Mouse (Mus musculus) stomach, postnatal 0 days (tissue): ENCODE data around the gene Fads2. TPM values are rescaled to one million over a fixed set of nuclear protein-coding genes. Genes with fewer than 3 reads are reported as not detected.

Source experiments
- ATAC-seq: fragments of 200-750 bp; cut with Nextera tagmentation; 2 replicates; pipeline ENCODE4 v1.8.0; 2017; ENCODE audit not compliant: low FRiP score, low TSS enrichment
- DNase-seq: peaks from one replicate; pipeline ENCODE4 v3.0.0-alpha.2; 2016; ENCODE audit warnings: low spot score
- H3K27ac ChIP-seq: fragments of 300-500 bp; sonication (generic); replicated peaks from 2 replicates; pipeline ENCODE4 v1.5.1; 2014; ENCODE audit warnings: mild to moderate bottlenecking, control low read depth
- H3K27me3 ChIP-seq: fragments of 300-500 bp; sonication (generic); 2 replicates; pipeline ENCODE4 v1.6.1; 2014; ENCODE audit warnings: low read length; ENCODE audit not compliant: control insufficient read depth, insufficient read depth
- H3K36me3 ChIP-seq: fragments of 300-500 bp; sonication (generic); 2 replicates; pipeline ENCODE4 v1.6.1; 2014; ENCODE audit warnings: low read length, mixed read lengths; ENCODE audit not compliant: control insufficient read depth, insufficient read depth
- H3K4me1 ChIP-seq: fragments of 300-500 bp; sonication (generic); replicated peaks from 2 replicates; pipeline ENCODE4 v1.6.1; 2014; ENCODE audit warnings: antibody characterized with exemption; ENCODE audit not compliant: control insufficient read depth, insufficient read depth
- H3K4me2 ChIP-seq: fragments of 300-500 bp; sonication (generic); replicated peaks from 2 replicates; pipeline ENCODE4 v1.6.1; 2014; ENCODE audit warnings: low read depth, mild to moderate bottlenecking, control low read depth, moderate library complexity
- H3K4me3 ChIP-seq: fragments of 300-500 bp; sonication (generic); 2 replicates; pipeline ENCODE4 v1.5.1; 2014; ENCODE audit warnings: low read depth, low read length, control low read depth
- H3K9ac ChIP-seq: fragments of 300-500 bp; sonication (generic); 2 replicates; pipeline ENCODE4 v1.6.1; 2014; ENCODE audit warnings: mild to moderate bottlenecking, low read length, control low read depth, mixed read lengths
- H3K9me3 ChIP-seq: fragments of 300-500 bp; sonication (generic); 2 replicates; pipeline ENCODE4 v1.6.1; 2016; ENCODE audit warnings: low read length; ENCODE audit not compliant: control insufficient read depth
- CTCF ChIP-seq: IDR thresholded peaks from 2 replicates; pipeline ENCODE4 v1.5.1; 2016; ENCODE audit warnings: antibody characterized with exemption, low read depth, mild to moderate bottlenecking, moderate library complexity
- EP300 ChIP-seq: optimal IDR thresholded peaks from 2 replicates; pipeline ENCODE3; 2016; ENCODE audit warnings: antibody characterized with exemption
- WGBS: fragments of 180-500 bp; shearing (Covaris S2); extraction: QIAGEN DNeasy Blood & Tissue Kit; methylation state at CpG from one replicate; pipeline ENCODE4 v1.1.7; 2014; 5-methylcytosine and 5-hydroxymethylcytosine counted together
- polyA plus RNA-seq: library from polyadenylated mRNA; unstranded; fragments of >200 nt; fragmentation: Nextera tagmentation; extraction: Ambion mirVana; gene quantifications from 2 replicates; pipeline ENCODE4 v1.2.1, GENCODE M21; 2015

Fads2 gene
- polyA plus RNA-seq, 1 experiment from 2014 or later = 34.6 TPM

GRCm38 (mm10) chr19:10080384-10080783, 21.2 kb downstream of the Fads2 start:
- DNase-seq (no peak), ATAC-seq (no peak)
- H3K27ac ChIP-seq = no peak overlapping the region
- peaks cover 18% of the 10 kb centered on the region for H3K36me3 ChIP-seq
- H3K9me3 ChIP-seq = no peaks in the 10 kb centered on the region
- no peak for TF ChIP-seq EP300
- TF ChIP-seq CTCF = no peak
- H3K27me3 ChIP-seq = no peaks in the 10 kb centered on the region
- no peak overlapping the region for H3K9ac ChIP-seq
- 89% methylated on average over 7 of the region's 7 CpGs for WGBS
- no peaks in the 10 kb centered on the region for H3K4me1 ChIP-seq
- no peak overlapping the region for H3K4me2 ChIP-seq
- H3K4me3 ChIP-seq = no peak overlapping the region

GRCm38 (mm10) chr19:10078392-10078791, 23.2 kb downstream of the Fads2 start:
- Histone ChIP-seq H3K9ac (no peak overlapping the region), H3K4me3 (no peak overlapping the region), H3K27me3 (no peaks in the 10 kb centered on the region), H3K4me2 (no peak overlapping the region), H3K9me3 (no peaks in the 10 kb centered on the region), H3K27ac (no peak overlapping the region), H3K36me3 (peaks cover 24% of the 10 kb centered on the region), H3K4me1 (no peaks in the 10 kb centered on the region)
- DNase-seq = no peak
- no peak for ATAC-seq
- TF ChIP-seq EP300 (no peak), CTCF (no peak)
- 82% methylated on average over 6 of the region's 6 CpGs for WGBS

- Histone ChIP-seq H3K27ac (no peak overlapping the region), H3K27me3 (no peaks in the 10 kb centered on the region), H3K9ac (no peak overlapping the region), H3K9me3 (no peaks in the 10 kb centered on the region), H3K4me1 (no peaks in the 10 kb centered on the region), H3K36me3 (peaks cover 17% of the 10 kb centered on the region), H3K4me2 (no peak overlapping the region), H3K4me3 (no peak overlapping the region)
- TF ChIP-seq CTCF (no peak), EP300 (no peak)
- 90% methylated on average over 5 of the region's 5 CpGs for WGBS
- ATAC-seq (no peak), DNase-seq (no peak)
These were observed 28.4 kb downstream of the Fads2 start for GRCm38 (mm10) chr19:10073145-10073544.

GRCm38 (mm10) chr19:10071892-10072291, 29.7 kb downstream of the Fads2 start:
- no peak for ATAC-seq
- TF ChIP-seq EP300 (no peak), CTCF (no peak)
- Histone ChIP-seq H3K4me3 (no peak overlapping the region), H3K9ac (no peak overlapping the region), H3K9me3 (no peaks in the 10 kb centered on the region), H3K27me3 (no peaks in the 10 kb centered on the region), H3K4me2 (no peak overlapping the region), H3K36me3 (peaks cover 12% of the 10 kb centered on the region), H3K4me1 (no peaks in the 10 kb centered on the region), H3K27ac (no peak overlapping the region)
- no peak for DNase-seq
- 86% methylated on average over 4 of the region's 4 CpGs for whole genome bisulfite sequencing

- no peaks in the 10 kb centered on the region for H3K9me3 ChIP-seq
- H3K4me1 ChIP-seq = no peaks in the 10 kb centered on the region
- no peaks in the 10 kb centered on the region for H3K27me3 ChIP-seq
- 80% methylated on average over 5 of the region's 5 CpGs for WGBS
- H3K27ac ChIP-seq = no peak overlapping the region
- no peak overlapping the region for H3K4me3 ChIP-seq
- H3K9ac ChIP-seq = no peak overlapping the region
- H3K4me2 ChIP-seq = no peak overlapping the region
- DNase-seq (no peak), ATAC-seq (no peak)
- TF ChIP-seq EP300 = no peak
- no peak for TF ChIP-seq CTCF
- peaks cover 15% of the 10 kb centered on the region for H3K36me3 ChIP-seq
These were observed 30.4 kb downstream of the Fads2 start for GRCm38 (mm10) chr19:10071166-10071565.

- Histone ChIP-seq H3K36me3 (peaks cover 13% of the 10 kb centered on the region), H3K27ac (no peak overlapping the region), H3K4me2 (no peak overlapping the region), H3K27me3 (no peaks in the 10 kb centered on the region), H3K4me1 (no peaks in the 10 kb centered on the region), H3K9ac (no peak overlapping the region), H3K9me3 (no peaks in the 10 kb centered on the region), H3K4me3 (no peak overlapping the region)
- ATAC-seq (no peak), DNase-seq (no peak)
- 94% methylated on average over 8 of the region's 8 CpGs for WGBS
- TF ChIP-seq CTCF (no peak), EP300 (no peak)
These were observed 31.2 kb downstream of the Fads2 start for GRCm38 (mm10) chr19:10070186-10070980.
